19 mouse cellular contexts compared by ENCODE assay signal in genomic region chr10:108329771-108330170, GRCm38 (mm10). TPM values are rescaled to one million over a fixed set of nuclear protein-coding genes. Genes with fewer than 3 reads are reported as not detected.
A peak's percentile ranks its signal among the peaks of the same experiment; 100 is the strongest.
DNase-seq lines count a peak whose midpoint lies in the region.
"Had no signal": no experiment of that assay in that cellular context is flagged by ENCODE, and none has a peak within 500 bp of the region (broad histone marks: within the 10 kb centered on the region; RNA-seq: fewer than 3 reads in every experiment).

No protein-coding gene starts in this region.

- WGBS in large intestine, adult 2 months = 23% methylated on average over 5 of the region's 5 CpGs

- DNase-seq in kidney, postnatal 36 days = peak; percentile 41 to 53
- DNase-seq in kidney, postnatal 4 days = no peak
- DNase-seq in 3T3-L1 (ENCODE audit: low read depth, low spot score) = peak; percentile 22
- peak; percentile 46 for DNase-seq in NIH3T3 (ENCODE audit: low read depth)
- peak; percentile 96 for DNase-seq in large intestine, adult 2 months (ENCODE audit: low read depth, low spot score)
- no peak for DNase-seq in cerebellum, adult 9-10 months
- DNase-seq in lung, postnatal 14 days = no peak
- DNase-seq: adrenal gland, postnatal 10 days; B cell, adult 2 months; cerebellum, adult 9-11 months; gastrocnemius, adult 2 months; gastrocnemius, postnatal 36 days; heart, adult 2 months; heart, postnatal 10 days; liver, embryonic 13.5 days; lung, adult 2 months; right cerebral cortex, adult 18-20 months; thymus, adult 18-20 months; thymus, postnatal 25 days had no signal

RNA-seq across cellular contexts. Expression of gene Pawr, which starts 2.1 kb away (rescaled TPM):
- 7.3 and 12.4 TPM in 2 replicates for polyA plus RNA-seq in large intestine, adult 2 months (2012; rRNA removed)

Comparison
In these comparisons a context has a peak if more than half of its experiments do, and no peak if none do; other contexts are left out.
1. DNase-seq: peak in kidney, postnatal 36 days (2 of 2), 3T3-L1 (single experiment), NIH3T3 (single experiment) and large intestine, adult 2 months (single experiment); none in kidney, postnatal 4 days (0 of 2), cerebellum, adult 9-10 months (single experiment) and lung, postnatal 14 days (single experiment).